Mouse (Mus musculus): ENCODE measurements around the gene Fam189a1. TPM values are rescaled to one million over a fixed set of nuclear protein-coding genes. Genes with fewer than 3 reads are reported as not detected.

The Fam189a1 gene
- total and polyA plus RNA-seq, 3 experiments = 0.10 TPM; not detected in 2

DNA sequence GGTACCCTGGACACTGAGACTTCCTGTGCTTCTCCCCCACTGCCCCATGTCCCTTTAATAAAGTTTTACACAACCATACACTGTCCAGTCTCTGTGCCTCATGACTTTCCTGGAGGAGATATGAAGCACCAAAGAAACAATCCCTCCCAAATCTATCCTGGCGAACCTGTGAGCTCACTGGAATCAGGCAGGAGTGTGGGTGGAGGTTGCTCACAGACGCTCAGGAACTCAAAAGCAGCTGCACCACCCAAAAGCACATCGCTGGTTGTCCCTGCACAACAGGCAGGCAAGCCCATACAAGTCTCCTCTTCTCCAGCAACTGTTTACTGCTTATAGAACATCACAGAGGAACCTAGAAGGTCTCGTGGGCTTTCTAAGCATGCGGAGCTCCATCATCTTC, 15.5 kb downstream of the Fam189a1 start (continued):
- no peak for TF ChIP-seq ZKSCAN1 (IDR thresholded peaks at IDR 0.05; ENCODE audit: borderline replicate concordance, low read depth, low read length)

DNA sequence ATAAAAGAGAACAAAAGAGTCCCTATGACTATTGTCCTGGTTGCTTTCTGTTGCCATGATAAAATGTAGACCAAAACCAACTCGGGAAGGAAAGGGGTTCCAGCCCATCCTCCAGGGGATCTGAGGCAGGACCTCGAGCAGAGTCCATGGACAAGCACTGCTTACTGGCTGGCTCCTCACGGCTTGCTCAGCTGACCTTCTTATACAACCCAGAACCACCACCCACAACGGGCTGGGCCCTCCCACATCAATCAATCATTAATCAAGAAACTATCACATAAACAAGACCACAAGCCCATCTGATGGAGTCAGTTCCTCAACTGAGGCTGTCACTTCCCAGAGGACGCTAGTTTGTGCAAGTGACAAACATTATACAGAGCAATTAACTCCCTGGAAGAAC, 16.3 kb downstream of the Fam189a1 start:
- dilution Hi-C loops (cut with MboI; ENCODE audit: extremely low pct_ligation_motif_present, extremely low pct_unique_long_range_greater_than_20kb, low sequenced_read_pairs) (no loop called here), in situ Hi-C loops (cut with MboI; ENCODE audit: low pct_ligation_motif_present, low pct_unique_long_range_greater_than_20kb, low sequenced_read_pairs) (no loop called here)
- no peaks in the 10 kb centered on the region for H3K79me2 ChIP-seq (replicated peaks; ENCODE audit: control insufficient read depth, extremely low read depth, insufficient read depth, poor library complexity, severe bottlenecking)
- no peaks in the 10 kb centered on the region for H3K36me3 ChIP-seq (replicated peaks in 1 of 2; ENCODE audit: control insufficient read depth in 1 of 2, insufficient read depth in 1 of 2, low read length in 1 of 2)
- H3K4me2 ChIP-seq (ENCODE audit: insufficient read depth, low read depth, poor library complexity, severe bottlenecking) = no peak overlapping the region
- no peak overlapping the region for H3K9ac ChIP-seq (ENCODE audit: insufficient read depth, low read depth)
- H3K4me3 ChIP-seq (replicated peaks in 1 of 3; ENCODE audit: low read depth in 2 of 3, low read length in 2 of 3, poor library complexity in 1 of 3) = no peak overlapping the region
- no peaks in the 10 kb centered on the region for H3K4me1 ChIP-seq (ENCODE audit: control insufficient read depth in 1 of 2, insufficient read depth in 2 of 2)
- TF ChIP-seq ZMIZ1 (IDR thresholded peaks at IDR 0.05; ENCODE audit: low read depth, low read length) (no peak), HCFC1 (IDR thresholded peaks at IDR 0.05; ENCODE audit: low read depth, low read length) (no peak), CHD1 (IDR thresholded peaks at IDR 0.05; ENCODE audit: low read depth, low read length) (no peak), CHD2 (IDR thresholded peaks at IDR 0.05; ENCODE audit: low read length) (no peak), ETS1 (conservative IDR thresholded peaks at IDR 0.05; ENCODE audit: low read depth, low read length) (no peak), USF2 (conservative IDR thresholded peaks at IDR 0.05; ENCODE audit: low read depth, low read length) (no peak), TBP (conservative IDR thresholded peaks at IDR 0.05; ENCODE audit: low read depth, low read length) (no peak), GABPA (IDR thresholded peaks at IDR 0.05; ENCODE audit: insufficient replicate concordance, low read depth, low read length) (no peak), MXI1 (IDR thresholded peaks at IDR 0.05; ENCODE audit: low read depth, low read length) (no peak), MAZ (IDR thresholded peaks at IDR 0.05; ENCODE audit: low read depth, low read length) (no peak), CTCF (conservative IDR thresholded peaks at IDR 0.05 in 1 of 2, IDR thresholded peaks at IDR 0.05 in 1 of 2; ENCODE audit: low read depth in 2 of 2, low read length in 2 of 2) (no peak), POLR2A (IDR thresholded peaks at IDR 0.05; ENCODE audit: low read depth, low read length) (no peak), BHLHE40 (IDR thresholded peaks at IDR 0.05; ENCODE audit: low read depth, low read length) (no peak), KAT2A (IDR thresholded peaks at IDR 0.05; ENCODE audit: insufficient replicate concordance, low read length) (no peak), MAX (IDR thresholded peaks at IDR 0.05; ENCODE audit: low read length) (no peak), SIN3A (IDR thresholded peaks at IDR 0.05; ENCODE audit: low read length) (no peak), POLR2AphosphoS2 (IDR thresholded peaks at IDR 0.05; ENCODE audit: low read depth, low read length) (no peak), NRF1 (IDR thresholded peaks at IDR 0.05; ENCODE audit: low read depth, low read length) (no peak)
- peaks cover 3% of the 10 kb centered on the region for H3K27me3 ChIP-seq (replicated peaks)
- no peak overlapping the region for H3K27ac ChIP-seq (ENCODE audit: insufficient read depth, low read depth)
- H3K9me3 ChIP-seq (replicated peaks; ENCODE audit: low read length) = peaks cover 30% of the 10 kb centered on the region
- no peak for DNase-seq (ENCODE audit: extremely low read depth)

DNA sequence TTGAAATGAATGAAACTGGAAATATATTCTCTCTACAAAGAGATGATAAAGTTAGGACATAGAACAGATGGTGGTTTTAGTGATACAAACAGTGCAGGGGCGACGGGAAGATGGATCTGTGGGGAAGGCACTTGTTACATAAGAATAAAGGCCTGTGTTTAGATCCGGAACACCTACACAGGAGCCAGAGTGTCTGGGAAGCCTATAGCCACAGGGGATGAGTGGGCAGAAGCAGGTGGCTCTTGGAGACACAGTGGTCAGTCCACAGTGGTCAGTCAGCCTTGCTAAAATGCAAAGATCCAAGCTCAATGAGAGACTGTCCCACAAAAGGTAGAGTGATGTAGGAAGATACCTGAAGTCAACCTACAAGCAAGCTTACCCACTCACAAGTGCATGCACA, 32.6 kb downstream of the Fam189a1 start:
- Histone ChIP-seq H3K9ac (ENCODE audit: insufficient read depth, low read depth) (no peak overlapping the region), H3K4me2 (ENCODE audit: insufficient read depth, low read depth, poor library complexity, severe bottlenecking) (no peak overlapping the region), H3K36me3 (replicated peaks in 1 of 2; ENCODE audit: control insufficient read depth in 1 of 2, insufficient read depth in 1 of 2, low read length in 1 of 2) (no peaks in the 10 kb centered on the region), H3K9me3 (replicated peaks; ENCODE audit: low read length) (peaks cover 26% of the 10 kb centered on the region), H3K4me1 (ENCODE audit: control insufficient read depth in 1 of 2, insufficient read depth in 2 of 2) (no peaks in the 10 kb centered on the region), H3K27ac (ENCODE audit: insufficient read depth, low read depth) (no peak overlapping the region), H3K79me2 (replicated peaks; ENCODE audit: control insufficient read depth, extremely low read depth, insufficient read depth, poor library complexity, severe bottlenecking) (no peaks in the 10 kb centered on the region), H3K27me3 (replicated peaks) (peaks cover 10% of the 10 kb centered on the region), H3K4me3 (replicated peaks in 1 of 3; ENCODE audit: low read depth in 2 of 3, low read length in 2 of 3, poor library complexity in 1 of 3) (no peak overlapping the region)
- TF ChIP-seq RAD21 (IDR thresholded peaks at IDR 0.05; ENCODE audit: low read depth, low read length) = no peak
- no peak for TF ChIP-seq GABPA (IDR thresholded peaks at IDR 0.05; ENCODE audit: insufficient replicate concordance, low read depth, low read length)
- no peak for TF ChIP-seq JUN (IDR thresholded peaks at IDR 0.05; ENCODE audit: insufficient read depth, low read depth, low read length)
- no peak for TF ChIP-seq ZNF384 (IDR thresholded peaks at IDR 0.05; ENCODE audit: low read depth, low read length)
- no peak for TF ChIP-seq MAFK (IDR thresholded peaks at IDR 0.05; ENCODE audit: insufficient replicate concordance, low read length)
- no peak for TF ChIP-seq MEF2A (IDR thresholded peaks at IDR 0.05; ENCODE audit: borderline replicate concordance, low read depth, low read length)
- TF ChIP-seq IRF4 (IDR thresholded peaks at IDR 0.05; ENCODE audit: low read depth, low read length) = no peak
- TF ChIP-seq ETS1 (conservative IDR thresholded peaks at IDR 0.05; ENCODE audit: low read depth, low read length) = no peak
- TF ChIP-seq MYC (IDR thresholded peaks at IDR 0.05; ENCODE audit: low read depth, low read length) = no peak
- TF ChIP-seq POLR2AphosphoS2 (IDR thresholded peaks at IDR 0.05; ENCODE audit: low read depth, low read length) = no peak
- no peak for TF ChIP-seq JUND (conservative IDR thresholded peaks at IDR 0.05; ENCODE audit: low read depth, low read length)
- TF ChIP-seq ZC3H11A (IDR thresholded peaks at IDR 0.05; ENCODE audit: low read depth, low read length) = no peak
- TF ChIP-seq MAZ (IDR thresholded peaks at IDR 0.05; ENCODE audit: low read depth, low read length) = no peak
- TF ChIP-seq PAX5 (IDR thresholded peaks at IDR 0.05; ENCODE audit: low read length) = no peak
- no peak for TF ChIP-seq TCF12 (IDR thresholded peaks at IDR 0.05; ENCODE audit: low read depth, low read length)
- no peak for TF ChIP-seq ELF1 (IDR thresholded peaks at IDR 0.05; ENCODE audit: low read depth, low read length)
- dilution Hi-C loops (cut with MboI; ENCODE audit: extremely low pct_ligation_motif_present, extremely low pct_unique_long_range_greater_than_20kb, low sequenced_read_pairs) = no loop called here
- in situ Hi-C loops (cut with MboI; ENCODE audit: low pct_ligation_motif_present, low pct_unique_long_range_greater_than_20kb, low sequenced_read_pairs) = no loop called here
- DNase-seq (ENCODE audit: extremely low read depth) = no peak
